13 mouse cellular contexts compared by ENCODE assay signal in genomic region chr13:45200511-45201120, GRCm38 (mm10).
A peak's percentile ranks its signal among the peaks of the same experiment; 100 is the strongest.
DNase-seq lines count a peak whose midpoint lies in the region; ATAC-seq lines count a peak whose summit lies in the region.
"Had no signal": no experiment of that assay in that cellular context is flagged by ENCODE, and none has a peak within 500 bp of the region (broad histone marks: within the 10 kb centered on the region; RNA-seq: fewer than 3 reads in every experiment).

No protein-coding gene starts in this region.

- peak; percentile 24 to 52 for DNase-seq in left cerebral cortex, postnatal 14 days (ENCODE audit: low spot score in 2 of 2)
- no peak for DNase-seq in left cerebral cortex, postnatal 10 days (ENCODE audit: extremely low spot score in 1 of 2, low spot score in 2 of 2)
- DNase-seq in urinary bladder, postnatal 14 days (ENCODE audit: low spot score): peak; percentile 29
- DNase-seq in urinary bladder, adult 2 months (ENCODE audit: low spot score): no peak
- peak; percentile 33 to 40 for DNase-seq in cerebellum, postnatal 36 days
- DNase-seq in yolk sac, embryonic 10.5 days (ENCODE audit: low spot score): peak; percentile 28
- no peak for DNase-seq in adrenal gland, postnatal 36 days
- DNase-seq: gastrocnemius, postnatal 10 days; heart, postnatal 10 days; kidney, postnatal 36 days had no signal

- intact Hi-C loops in left cerebral cortex, postnatal 14 days (cut with DNase I): no loop called here
- intact Hi-C loops in left cerebral cortex, postnatal 10 days (cut with DNase I): no loop called here

- no peak for ATAC-seq in megakaryocyte, adult 5-6 weeks (ENCODE audit: poor library complexity, severe bottlenecking)
- ATAC-seq: forebrain, embryonic 15.5 days; intestine, postnatal 0 days had no signal

Comparison
In these comparisons a context has a peak if more than half of its experiments do, and no peak if none do; other contexts are left out.
1. DNase-seq: peak in left cerebral cortex, postnatal 14 days (2 of 2), urinary bladder, postnatal 14 days (single experiment), cerebellum, postnatal 36 days (2 of 2) and yolk sac, embryonic 10.5 days (single experiment); none in left cerebral cortex, postnatal 10 days (0 of 2), urinary bladder, adult 2 months (single experiment) and adrenal gland, postnatal 36 days (0 of 2).